Mouse (Mus musculus) ovary, postnatal 10 days (tissue): ENCODE data around the gene P2rx7.

Source experiments
- DNase-seq: peaks from one replicate; pipeline ENCODE4 v3.0.0; 2022; ENCODE audit warnings: low spot score

Gene P2rx7

DNA sequence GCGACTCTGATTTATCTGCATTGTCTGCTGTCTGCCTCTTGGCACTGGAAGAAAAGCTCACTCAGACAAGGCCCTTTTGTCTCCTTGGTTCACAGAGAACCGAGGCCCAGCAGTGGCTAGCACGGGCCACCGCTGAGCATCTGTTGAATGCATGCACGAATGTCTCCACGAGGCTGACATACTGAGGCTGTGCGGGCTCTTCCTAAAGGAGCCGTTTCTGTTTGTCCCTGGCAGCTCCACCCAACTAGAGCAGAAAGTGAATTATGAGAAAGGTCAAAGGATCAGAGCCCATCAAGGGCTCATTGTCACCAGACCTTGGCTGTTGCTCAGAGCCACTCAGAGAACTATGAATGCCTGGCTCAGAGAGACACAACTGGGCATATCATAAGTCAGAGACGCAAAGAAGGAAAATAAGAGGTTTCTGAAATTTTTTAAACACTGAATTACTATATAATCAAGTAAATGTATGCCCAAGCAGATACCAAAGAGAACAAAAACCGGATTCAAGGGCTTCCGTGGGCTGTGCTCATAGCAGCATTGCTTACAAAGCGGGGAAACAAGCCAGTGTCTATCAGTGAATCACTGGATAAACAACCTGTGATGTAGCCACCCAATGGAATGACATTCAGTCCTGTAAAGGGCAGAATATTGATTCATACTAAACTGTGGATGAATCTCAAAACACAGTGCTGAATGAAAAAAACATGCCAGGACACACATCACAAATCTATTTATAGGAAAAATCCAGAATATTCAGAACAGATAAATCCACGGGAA is 49.9 kb downstream of the P2rx7 start:
- no peak for DNase-seq

DNA sequence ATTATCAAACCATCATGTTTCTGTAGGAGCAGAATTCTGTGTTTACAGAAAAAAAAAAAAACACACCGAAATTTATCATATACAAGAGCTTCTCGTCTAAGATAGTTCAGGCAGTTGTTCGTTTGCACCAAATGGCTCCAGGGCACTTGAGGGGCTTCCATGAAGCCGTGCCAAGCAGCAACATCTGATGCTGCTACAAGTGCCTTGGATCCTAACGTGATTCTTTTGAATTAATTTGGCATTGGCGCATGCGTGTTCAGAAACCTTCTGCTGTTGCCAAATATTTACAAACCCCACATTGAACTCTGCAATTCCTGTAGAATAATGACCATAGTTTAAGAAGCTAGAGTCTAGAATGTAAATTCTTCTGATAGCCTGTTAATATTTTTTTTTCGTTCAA is 51.8 kb downstream of the P2rx7 start:
- DNase-seq: no peak

DNA sequence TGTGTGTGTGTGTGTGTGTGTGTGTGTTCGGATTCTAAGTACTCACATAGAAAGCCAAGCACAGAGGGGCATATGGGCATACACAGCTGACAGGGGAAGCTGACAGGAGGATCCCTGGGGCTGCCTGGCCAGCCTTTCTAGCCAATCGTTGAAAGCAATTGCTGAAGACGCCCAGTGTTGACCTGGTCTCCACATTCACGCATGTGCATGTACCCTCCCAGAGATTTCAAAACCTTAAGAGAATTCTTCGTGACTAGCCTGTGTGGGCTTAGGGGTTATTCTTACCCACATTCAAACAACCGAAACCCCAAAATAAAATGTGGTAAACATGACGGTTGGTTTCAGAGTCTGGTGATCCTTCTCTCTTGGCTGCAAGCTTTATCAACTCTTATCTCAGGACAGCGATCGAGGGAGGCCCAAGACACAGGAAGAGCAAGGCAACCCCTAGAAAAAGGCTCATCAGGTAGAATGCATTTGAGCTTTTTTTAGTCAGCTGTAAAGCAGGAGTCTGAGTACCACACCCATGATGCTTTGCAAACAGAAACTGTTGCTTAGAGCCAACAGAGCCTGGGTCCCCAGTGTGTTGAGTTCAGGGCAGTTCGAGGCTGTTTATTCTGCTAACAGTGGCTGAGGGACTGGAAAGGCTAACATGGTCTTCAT is 54.5 kb downstream of the P2rx7 start:
- no peak for DNase-seq

DNA sequence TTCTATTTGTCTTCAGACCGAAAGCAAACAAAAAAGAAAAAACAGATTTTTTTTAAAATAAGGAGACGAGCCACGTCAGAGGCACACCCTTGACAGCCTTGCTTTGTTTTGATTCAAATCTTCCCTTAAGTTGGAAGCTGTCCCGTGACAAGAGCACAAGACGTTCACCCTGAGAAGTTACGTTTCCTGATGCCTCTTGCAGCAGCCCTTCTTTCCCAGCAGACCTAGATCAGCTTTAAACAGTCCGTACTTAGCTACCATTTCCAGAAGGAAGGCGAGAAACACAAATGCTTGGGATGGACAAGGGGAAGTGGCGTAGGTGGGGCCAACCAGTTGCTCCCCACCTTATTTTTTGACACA is 55.0 kb downstream of the P2rx7 start:
- no peak for DNase-seq

DNA sequence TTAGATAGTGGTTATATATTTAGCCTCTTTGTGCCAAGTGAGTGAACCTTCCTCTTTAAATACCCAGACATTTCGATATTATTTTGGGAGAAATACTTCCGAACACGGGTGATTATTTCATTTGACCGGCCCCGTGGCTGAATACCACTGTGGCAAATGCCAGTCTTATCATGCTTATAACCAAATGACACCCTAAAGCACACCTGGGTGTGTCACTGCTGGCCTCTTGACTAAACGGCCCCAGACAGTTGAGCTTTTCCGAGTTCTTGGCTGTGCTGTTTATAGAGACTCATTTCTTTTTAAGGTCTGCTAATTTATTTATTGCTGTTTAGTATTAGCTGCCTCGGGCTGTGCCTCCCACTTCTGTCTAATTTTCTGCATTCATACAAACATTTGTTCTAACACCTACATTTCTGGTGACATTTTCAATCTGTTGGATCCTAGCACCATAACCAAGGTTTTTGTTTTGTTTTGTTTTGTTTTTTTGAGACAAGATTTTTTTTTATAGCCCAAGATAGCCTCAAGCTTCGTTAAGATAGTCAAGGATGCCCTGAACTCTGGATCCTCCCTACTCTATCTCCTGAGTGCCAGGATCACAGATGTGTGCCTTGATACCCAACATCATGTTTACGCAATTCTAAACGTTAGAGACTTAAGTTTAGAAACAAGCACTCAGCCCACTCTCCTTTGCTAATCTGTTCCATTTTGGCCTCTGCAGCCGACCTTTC is 56.6 kb downstream of the P2rx7 start:
- no peak for DNase-seq

DNA sequence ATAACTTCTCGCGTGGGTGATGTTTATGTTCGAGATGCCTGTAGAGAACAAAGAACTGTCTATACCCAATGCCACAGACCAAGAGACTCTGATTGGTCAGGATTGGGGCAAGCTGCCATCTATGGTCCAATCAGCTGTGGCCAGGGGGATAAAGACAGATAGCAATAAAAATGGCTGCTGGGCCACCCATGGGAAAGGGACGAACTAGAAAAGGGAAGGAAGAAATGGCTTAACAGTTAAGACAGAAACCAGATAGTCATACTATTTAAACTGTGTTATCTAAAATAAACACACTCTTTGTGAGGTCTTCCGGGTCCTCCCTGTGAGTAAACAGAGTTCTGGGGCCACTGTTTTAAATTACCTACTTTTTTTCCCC is 57.1 kb downstream of the P2rx7 start:
- DNase-seq: no peak

DNA sequence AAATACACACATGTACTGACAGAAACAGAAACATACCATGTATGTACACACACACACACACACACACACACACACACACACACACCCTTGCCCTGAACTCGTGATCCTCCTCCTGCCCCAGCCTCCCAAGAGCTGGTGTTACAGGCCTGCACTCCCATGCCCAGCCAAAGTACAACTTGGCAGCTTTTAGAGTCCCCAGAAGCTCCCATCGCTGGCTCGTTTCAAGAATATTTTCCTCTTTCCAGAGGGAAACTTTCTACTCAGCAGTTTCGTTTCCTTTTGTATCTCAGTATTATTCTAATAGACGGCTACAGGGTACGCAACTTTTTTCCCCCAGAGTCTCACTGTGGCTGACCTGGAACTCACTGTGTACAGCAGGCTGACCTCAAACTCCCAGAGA is 58.4 kb downstream of the P2rx7 start:
- DNase-seq: no peak

DNA sequence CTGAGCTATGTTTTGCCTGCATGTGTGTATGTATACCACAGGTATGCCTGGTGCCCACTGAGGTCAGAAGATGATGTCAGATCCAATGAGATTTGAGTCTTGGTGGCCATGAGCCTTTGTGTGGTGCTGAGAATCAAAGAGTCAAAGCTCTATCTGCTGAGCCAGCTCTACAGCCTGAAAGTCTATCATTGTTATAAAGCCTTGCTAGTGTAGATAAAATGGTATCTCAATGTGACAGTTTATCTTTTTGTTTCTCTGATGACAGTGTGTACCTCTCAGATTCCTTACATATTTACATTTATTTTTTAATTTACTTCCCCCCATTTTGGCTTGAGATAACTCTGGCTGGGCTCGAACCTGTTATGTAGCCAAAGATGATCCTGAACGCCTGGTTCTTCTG is 59.9 kb downstream of the P2rx7 start:
- no peak for DNase-seq

DNA sequence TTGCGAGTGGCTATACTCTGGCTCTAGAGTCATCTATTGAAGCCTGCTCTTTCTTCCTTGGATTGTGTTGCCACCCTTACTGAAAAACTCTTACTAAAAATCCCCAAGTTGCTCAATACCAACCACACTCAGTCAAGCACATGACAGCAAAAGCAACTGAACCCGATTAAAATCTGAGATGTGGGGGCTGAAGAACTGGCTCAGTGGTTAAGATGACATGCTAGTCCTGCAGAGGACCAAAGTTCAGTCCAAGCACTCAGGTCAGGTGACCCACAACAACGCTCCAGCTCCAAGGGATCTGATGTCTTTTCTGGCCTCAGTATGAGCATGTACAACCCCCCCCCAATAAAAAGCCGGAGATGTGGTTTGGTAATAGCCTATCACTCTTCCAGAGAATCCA is 60.9 kb downstream of the P2rx7 start:
- DNase-seq: no peak

DNA sequence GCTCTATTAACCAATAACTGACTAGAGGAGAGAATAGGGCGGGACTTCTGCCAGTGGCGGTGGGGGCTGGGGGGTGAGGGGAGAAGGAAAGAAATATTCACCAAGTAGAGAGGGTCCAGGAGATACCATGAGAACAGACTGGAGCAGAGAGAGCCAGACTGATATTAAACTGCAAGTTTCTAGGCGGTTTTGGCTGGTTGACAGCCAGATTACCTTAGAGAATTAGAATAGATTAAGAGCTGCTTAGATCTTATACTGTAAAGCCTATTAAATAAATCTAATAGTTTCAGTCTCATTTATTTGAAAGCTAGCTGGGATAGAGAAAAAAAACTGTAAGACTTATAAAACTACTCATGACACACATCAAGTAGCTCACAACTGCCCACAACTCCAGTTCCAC is 61.5 kb downstream of the P2rx7 start:
- DNase-seq: no peak

DNA sequence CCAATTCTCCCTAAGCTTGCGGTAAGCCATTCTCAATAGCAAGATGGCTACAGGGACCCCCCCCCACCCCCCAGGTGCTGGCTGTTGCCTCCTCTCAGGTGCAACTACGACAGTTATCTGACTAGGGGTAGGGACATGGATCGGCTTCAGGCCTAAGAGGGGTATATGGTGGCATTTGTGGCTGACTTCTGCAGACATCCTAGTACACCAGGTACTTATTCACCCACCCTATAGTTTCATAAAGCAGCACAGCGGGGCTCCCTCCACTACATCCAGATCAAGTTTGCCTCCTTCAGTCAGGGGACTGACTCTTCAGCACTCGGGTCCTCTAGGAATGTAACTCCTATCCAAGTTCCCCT is 63.2 kb downstream of the P2rx7 start:
- DNase-seq: no peak

DNA sequence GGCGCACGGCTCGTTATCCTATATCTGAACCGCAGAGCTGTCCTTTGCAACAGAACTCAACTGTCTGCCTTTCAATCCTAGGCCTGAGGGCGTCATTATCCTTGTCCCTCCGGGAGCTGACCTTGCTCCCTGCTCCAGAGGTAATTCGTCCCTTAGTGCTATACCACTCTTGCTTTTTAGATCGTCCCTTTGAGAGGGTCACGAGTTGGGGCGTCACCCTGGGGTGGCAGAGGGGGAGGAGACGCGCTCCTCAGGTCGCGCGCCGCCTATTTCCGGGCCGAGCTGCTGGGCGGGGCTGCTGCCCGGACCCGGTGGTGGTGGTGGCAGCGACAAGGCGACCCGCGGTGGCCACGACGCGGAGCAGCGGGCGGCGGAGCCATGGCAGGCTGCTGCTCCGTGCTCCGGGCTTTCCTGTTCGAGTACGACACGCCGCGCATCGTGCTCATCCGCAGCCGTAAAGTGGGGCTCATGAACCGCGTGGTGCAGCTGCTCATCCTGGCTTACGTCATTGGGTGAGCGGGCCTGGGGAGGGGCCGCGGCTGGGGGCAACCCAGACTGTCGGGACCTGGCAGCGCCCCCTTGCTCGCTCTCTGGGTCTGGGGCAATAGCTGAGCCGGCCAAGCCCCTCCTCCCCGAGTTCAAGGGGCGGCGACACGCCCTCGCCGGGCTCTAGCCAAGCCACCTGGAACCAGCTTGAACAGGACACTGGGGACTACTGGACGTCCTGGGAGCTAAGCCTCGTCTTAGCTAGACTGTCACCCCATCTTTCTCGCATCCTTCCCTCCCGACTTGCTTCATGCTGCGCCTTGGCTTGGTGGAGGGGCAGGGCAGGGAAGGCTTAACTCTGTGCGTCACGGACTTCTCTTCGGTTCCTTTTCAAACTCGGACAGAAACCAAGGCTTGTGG is 63.8 kb downstream of the P2rx7 start, which contains the start of gene P2rx4:
Gene P2rx4 (plus strand): TSS at position 269 of the 906 bp plus-strand sequence.
- peak; percentile 71 for DNase-seq

DNA sequence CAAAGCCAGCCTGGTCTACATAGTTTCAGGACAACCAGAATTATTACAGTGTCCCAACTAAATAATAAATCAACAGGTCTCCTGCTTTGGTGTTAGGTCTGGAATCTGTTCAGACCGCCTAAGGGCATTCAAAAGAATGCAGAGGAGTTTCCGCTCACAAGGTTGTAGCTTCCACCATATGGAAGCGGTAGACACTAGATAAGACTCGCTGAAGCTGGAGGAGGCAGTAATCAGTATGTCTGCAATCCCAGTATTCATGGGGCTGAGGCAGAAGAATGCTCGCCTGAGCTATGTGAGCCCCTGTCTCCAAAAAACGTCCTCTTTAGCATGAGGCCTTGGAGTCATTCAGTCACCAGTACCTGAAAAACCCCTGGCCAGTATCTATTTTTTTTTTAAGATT is 65.1 kb downstream of the P2rx7 start:
- no peak for DNase-seq

DNA sequence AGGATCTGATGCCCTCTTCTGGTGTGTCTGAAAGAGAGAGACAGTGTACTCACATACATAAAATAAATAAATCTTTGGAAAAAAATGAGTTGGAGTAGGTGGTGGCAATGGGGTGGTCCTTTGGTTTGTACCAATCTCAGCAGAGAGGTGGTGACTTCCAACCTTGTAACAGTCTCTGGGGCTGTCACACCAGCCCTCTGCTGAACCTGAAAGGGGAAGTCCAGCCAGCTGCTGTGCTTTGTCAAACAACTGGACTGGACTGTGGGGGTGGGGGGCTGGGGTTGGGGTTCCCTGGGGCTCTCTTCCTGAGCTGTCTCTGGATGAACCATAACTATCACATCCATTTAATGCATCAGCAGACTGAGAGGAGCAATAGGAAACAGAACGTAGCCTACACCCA is 72.0 kb downstream of the P2rx7 start:
- DNase-seq: no peak

DNA sequence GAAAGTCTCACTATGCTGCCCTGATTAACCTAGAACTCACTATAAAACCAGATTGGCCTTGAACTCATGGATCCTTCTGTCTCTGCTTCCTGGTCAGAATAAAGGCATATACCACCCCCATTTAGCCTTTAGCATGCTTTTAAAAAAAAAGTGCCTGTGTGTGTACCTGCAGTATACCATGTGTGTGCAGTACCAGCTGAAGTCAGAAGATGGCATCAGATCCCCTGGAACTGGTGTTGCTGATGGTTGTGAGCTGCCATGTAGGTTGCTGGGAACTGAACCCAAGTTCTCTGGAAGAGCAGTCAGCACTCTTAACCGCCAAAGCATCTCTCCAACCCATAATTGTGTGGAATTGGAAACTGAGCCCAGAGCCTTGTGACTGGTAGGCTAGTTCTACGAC is 73.1 kb downstream of the P2rx7 start:
- DNase-seq: no peak

DNA sequence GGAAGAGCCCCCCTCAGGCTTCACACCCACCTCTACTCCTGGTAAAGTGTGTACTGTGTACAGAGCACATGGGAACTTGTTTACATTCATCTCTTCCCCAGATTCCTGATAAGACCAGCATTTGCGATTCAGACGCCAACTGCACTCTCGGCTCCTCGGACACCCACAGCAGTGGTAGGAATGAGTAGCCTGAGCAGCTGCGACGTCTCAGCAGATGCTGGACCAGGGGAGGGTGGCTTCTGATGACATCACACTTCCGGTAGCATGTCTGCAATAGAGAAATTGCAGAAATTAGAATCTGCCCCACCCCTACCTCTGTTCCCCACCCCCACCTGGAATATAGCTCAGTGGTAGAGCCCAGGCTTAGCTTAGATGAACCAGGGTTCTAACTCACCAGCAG is 74.7 kb downstream of the P2rx7 start:
- no peak for DNase-seq

DNA sequence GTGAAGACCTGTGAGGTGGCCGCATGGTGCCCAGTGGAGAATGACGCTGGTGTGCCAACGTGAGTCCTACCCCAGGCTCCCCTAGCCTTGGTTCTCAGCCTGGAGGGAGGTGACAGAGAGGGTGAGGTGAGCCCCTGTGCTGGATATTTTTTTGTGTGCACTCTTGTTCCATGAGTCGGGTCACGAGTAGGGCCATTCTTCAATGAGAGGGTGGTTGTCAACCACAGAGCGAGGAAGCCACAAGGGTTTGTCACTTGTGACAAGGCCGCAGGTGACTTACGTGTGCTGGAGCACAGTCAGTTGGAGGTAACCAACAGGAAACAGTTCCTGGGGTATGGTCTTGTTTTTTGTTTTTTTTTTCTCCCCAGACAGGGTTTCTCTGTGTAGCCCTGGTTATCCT is 75.5 kb downstream of the P2rx7 start:
- no peak for DNase-seq

DNA sequence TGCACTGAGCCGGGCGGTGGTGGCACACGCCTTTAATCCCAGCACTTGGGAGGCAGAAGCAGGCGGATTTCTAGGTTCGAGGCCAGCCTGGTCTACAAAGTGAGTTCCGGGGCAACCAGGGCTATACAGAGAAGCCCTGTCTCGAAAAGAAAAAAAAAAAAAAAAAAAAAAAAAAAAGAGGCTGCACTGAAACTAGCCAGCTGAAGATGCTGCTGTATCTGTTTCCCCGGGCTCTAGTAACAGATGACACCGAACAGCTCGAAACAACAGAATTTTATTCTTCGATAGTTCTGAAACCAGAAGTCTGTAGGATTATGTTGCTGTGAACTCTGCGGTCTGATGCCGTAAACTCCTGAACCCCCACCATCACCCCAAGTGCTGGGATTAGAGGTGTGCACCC is 81.7 kb downstream of the P2rx7 start:
- no peak for DNase-seq

DNA sequence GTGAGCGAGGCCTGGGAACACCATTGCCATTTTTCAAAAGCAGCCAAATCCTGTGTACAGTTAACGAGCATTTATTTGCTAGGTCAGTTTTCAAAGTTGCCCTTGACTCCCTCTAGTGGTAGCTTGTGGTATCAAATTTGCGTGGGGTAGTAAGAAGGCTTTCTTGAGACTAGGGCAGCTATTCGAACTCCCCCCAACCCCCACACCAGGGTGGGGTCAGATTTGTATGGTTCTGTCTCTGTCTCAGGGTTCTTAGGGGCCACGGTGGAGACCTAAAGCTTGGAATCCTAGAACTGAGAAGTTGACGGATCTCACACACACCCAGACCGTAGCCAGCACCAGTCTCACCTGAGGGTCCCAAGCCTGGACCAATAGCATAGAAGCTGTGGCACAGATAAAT is 82.4 kb downstream of the P2rx7 start:
- peak; percentile 36 for DNase-seq

DNA sequence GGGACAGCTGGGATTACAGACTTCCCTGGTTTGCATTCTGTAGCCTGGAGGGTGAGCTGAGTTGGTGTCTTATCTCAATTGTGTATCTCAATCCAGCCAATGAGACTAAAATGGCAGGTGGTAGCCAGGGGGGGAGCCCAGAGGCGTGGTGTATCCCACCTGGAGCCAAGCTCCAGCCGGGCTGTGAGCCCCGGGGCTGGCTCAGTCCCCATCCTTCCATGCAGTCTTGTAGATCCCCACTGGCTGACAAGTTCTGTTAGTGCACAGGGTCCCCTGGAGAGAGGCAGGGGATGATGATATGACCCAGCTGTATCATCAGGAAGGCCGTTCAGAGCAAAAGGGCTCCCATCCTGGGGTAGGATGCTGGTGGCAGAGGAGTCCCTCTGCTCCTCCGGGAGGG is 82.9 kb downstream of the P2rx7 start:
- no peak for DNase-seq

DNA sequence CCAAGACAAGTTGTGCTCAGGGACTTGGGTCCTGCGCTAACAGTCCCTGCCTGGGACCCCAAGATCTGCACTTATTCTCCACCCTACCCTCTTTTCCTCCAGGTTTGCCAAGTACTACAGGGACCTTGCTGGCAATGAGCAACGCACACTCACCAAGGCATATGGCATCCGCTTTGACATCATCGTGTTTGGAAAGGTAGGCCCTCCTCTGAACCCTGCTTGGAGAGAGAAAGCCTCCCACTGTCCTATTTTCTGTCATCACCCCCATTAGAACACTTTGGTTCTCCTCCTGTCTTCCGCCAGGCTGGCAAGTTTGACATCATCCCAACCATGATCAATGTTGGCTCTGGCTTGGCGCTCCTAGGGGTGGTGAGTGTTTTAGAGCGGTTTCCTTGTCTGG is 83.4 kb downstream of the P2rx7 start:
- DNase-seq: no peak

DNA sequence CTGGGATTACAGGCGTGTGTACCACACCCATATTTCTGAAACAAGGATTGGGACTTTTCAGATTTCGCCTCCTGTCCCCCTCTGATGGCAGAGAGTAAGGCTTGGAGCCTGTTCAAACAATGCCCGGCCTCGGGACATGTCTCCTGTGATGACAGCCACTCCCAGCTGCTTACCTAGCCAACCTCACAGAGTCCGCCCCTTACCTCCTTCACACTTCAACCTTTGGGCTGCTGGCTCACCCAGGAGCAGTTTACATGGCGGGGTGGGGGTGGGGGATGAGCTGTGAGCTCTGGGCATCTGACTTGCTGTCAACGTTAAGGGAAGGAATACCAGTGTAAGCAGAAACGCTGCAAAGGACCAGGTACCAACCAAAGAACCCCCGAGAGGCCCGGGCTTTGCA is 87.1 kb downstream of the P2rx7 start:
- DNase-seq: no peak
